Mouse (Mus musculus): ENCODE results near the gene Crybb3.

- TF ChIP-seq POLR2A (IDR thresholded peaks at IDR 0.05; ENCODE audit: control insufficient read depth, low read depth, low read length) (no peak), CTCF (IDR thresholded peaks at IDR 0.05; ENCODE audit: control insufficient read depth, insufficient read depth, insufficient replicate concordance, low read depth, low read length) (no peak)
Observed at GRCm38 (mm10) chr5:113038601-113039000, 42.8 kb downstream of the Crybb3 start.
